Mouse (Mus musculus): Measurements from ENCODE around the gene Lpin1.

GRCm38 (mm10) chr12:16588396-16589042, 22.2 kb downstream of the Lpin1 start:
- TF ChIP-seq GATA2 (IDR thresholded peaks at IDR 0.05; ENCODE audit: borderline replicate concordance, low read depth, low read length): peak; percentile 86; the same call in 1 of the 2 replicates
- no peak for TF ChIP-seq CTCF (IDR thresholded peaks at IDR 0.05; ENCODE audit: low read depth, low read length)

All from G1E (cell line).